Mouse (Mus musculus): ENCODE measurements at regions not wholly inside any gene's neighbourhood (a gene's known extent, or its start where the extent isn't known, plus 50 kb on each side); places are given as distances from the start of the nearest gene placed in this dataset.

DNA sequence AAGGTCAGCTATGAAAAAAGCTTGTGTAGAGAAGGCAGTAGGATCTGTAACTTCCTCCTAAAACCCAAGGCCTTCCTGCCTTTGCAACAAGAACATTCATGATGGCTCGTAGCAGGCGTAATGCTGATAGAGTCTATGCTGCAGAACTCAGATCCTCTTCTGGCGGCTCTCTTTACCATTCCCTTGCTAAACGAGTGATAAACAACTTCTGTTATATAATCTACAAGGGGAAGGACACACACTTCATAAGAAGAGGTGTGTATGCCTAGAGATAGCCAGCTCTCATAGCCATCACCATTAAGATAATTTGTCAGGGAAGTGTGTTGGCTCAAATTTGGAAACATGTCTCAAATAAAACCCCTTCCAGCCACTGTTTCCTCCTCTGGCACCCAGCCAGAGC is 441.9 kb downstream of the Gpam start:
- no peak for DNase-seq (ENCODE audit: low read depth, low spot score)
- H3K27ac ChIP-seq (ENCODE audit: insufficient read depth, low read depth, low read length, poor library complexity, severe bottlenecking) = no peak overlapping the region
- in situ Hi-C loops (cut with MboI; ENCODE audit: low sequenced_read_pairs in 2 of 2, unreplicated experiment in 2 of 2) = no loop called here
- H3K9ac ChIP-seq (ENCODE audit: insufficient read depth, low read depth, low read length, poor library complexity, severe bottlenecking) = no peak overlapping the region
- H3K36me3 ChIP-seq (ENCODE audit: control insufficient read depth, insufficient read depth, low read length, poor library complexity, severe bottlenecking) = no peaks in the 10 kb centered on the region
- no peak overlapping the region for H3K4me3 ChIP-seq (ENCODE audit: insufficient read depth in 1 of 2, low read depth in 1 of 2, low read length in 2 of 2, poor library complexity in 1 of 2, severe bottlenecking in 1 of 2)
- H3K9me3 ChIP-seq (ENCODE audit: control insufficient read depth, insufficient read depth, low read depth, low read length) = no peaks in the 10 kb centered on the region
- H3K4me1 ChIP-seq (ENCODE audit: control insufficient read depth in 2 of 2, insufficient read depth in 2 of 2, low read length in 2 of 2, poor library complexity in 1 of 2) = no peaks in the 10 kb centered on the region
- no peak for TF ChIP-seq HCFC1 (IDR thresholded peaks at IDR 0.05; ENCODE audit: borderline replicate concordance, insufficient read depth, low read length)
- TF ChIP-seq ZNF384 (IDR thresholded peaks at IDR 0.05; ENCODE audit: low read depth, low read length) = no peak
- TF ChIP-seq ZC3H11A (IDR thresholded peaks at IDR 0.05; ENCODE audit: borderline replicate concordance, low read depth, low read length) = no peak
- TF ChIP-seq MAFK (IDR thresholded peaks at IDR 0.05; ENCODE audit: insufficient read depth, low read depth, low read length) = no peak
- TF ChIP-seq CHD2 (IDR thresholded peaks at IDR 0.05; ENCODE audit: low read depth, low read length) = no peak
